Mouse (Mus musculus): Measurements from ENCODE around the gene Tmprss5.

The Tmprss5 gene

DNA sequence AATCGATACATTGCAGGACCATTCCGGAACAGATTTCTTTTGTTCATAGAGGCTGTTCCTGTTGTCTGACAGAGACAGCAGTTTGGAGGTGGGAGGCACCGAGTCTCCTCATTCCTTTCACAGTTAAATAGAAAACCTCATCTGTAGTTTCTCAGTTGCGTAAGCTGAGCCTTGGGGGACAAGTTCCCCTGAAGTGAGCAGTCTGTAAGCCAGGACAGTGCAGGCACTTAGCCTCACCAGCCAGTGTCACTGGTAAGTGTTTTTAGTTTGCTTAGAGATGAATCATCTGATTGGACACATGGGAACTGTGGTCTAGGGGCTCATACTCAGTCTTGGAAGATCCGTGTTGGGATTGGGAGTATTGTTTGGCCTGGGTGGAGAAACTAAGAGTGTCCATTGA, at the start of gene Tmprss5:
Gene Tmprss5 (plus strand): TSS at position 154 of the 400 bp plus-strand sequence.
- in situ Hi-C loops (cut with MboI), result no loop called here

DNA sequence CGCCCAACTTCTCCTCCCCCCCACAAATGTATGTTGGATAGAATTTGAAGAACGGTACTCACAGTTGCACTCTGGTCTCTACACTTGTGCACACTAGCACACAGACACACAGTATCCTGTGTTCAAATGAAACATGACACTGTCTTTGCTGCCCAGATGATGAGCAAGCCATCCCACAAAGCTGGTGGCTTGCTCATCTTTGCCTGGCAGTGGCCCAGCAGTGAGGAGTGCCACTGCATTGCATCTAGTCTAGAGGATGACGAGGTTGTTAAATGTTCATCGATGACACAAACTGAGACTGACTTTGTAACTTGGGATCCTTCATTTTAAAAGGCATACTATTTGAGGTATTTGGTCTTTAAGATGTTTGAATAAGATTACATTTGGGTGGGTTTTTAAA, 46.3 kb upstream of the Tmprss5 start:
- in situ Hi-C loops (cut with MboI), result no loop called here

DNA sequence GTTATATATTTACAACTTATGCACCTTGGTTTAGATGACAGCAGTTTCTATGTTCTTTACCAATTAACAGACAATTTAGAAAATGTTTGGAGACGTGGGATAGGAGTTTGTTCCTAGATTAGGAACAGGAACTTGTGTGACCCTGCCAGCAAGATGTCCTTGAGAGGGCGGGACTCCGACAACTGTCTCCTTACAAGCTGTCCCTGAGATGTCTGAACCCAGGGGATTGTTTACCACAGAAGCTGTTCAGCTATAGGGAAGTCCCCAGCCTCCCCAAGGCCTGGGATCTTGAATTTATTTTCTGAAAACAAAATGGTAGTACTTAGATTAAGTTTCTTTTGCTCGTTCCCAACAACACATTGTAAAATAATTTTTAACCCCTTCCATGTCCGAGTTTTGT, 30.2 kb upstream of the Tmprss5 start:
- in situ Hi-C loops (cut with MboI), result loop anchor here (10.0 kb wide), 1 partner anchor 56 kb away; no protein-coding TSS in a partner anchor

DNA sequence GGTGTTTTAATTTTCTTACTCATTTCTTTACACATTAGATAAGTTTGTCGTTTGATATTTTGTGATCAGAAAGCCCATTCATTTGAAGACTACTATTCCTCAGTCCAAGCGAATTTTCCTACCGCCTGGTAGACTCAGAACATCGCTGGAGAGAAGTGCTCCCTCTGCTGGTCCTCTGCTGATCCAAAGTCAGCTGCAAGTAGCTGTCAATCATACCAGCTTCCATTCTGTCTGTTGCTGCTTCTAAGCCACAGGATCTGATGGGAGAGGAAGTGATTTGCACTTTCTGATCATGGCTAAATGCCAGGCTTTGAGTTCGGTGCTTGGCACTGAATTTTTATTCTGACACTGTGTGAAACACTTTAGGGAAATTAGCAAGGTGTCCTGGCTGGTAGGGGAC, 29.7 kb upstream of the Tmprss5 start:
- in situ Hi-C loops (cut with MboI), result loop anchor here (10.0 kb wide), 1 partner anchor 57 kb away; no protein-coding TSS in a partner anchor

DNA sequence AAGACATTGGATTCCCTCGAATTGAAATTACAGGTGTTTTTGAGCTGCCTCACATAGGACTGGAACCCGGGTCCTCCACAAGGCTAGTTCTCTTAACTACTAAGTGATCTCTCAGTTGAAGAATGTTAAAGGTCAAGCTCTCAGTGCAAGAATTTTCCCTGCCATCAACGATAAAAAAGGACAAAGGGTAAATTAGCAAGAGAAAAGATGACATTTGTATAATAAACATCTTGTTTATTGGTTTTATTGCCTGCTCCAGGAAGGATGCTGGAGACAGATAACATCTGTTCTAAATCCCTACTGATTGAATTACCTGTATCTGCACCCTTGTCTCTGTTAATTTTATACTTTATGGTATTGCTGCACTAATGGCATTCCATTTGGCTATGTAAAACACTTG, 27.0 kb upstream of the Tmprss5 start:
- in situ Hi-C loops (cut with MboI), result loop anchor here (10.0 kb wide), 1 partner anchor 59 kb away; no protein-coding TSS in a partner anchor

DNA sequence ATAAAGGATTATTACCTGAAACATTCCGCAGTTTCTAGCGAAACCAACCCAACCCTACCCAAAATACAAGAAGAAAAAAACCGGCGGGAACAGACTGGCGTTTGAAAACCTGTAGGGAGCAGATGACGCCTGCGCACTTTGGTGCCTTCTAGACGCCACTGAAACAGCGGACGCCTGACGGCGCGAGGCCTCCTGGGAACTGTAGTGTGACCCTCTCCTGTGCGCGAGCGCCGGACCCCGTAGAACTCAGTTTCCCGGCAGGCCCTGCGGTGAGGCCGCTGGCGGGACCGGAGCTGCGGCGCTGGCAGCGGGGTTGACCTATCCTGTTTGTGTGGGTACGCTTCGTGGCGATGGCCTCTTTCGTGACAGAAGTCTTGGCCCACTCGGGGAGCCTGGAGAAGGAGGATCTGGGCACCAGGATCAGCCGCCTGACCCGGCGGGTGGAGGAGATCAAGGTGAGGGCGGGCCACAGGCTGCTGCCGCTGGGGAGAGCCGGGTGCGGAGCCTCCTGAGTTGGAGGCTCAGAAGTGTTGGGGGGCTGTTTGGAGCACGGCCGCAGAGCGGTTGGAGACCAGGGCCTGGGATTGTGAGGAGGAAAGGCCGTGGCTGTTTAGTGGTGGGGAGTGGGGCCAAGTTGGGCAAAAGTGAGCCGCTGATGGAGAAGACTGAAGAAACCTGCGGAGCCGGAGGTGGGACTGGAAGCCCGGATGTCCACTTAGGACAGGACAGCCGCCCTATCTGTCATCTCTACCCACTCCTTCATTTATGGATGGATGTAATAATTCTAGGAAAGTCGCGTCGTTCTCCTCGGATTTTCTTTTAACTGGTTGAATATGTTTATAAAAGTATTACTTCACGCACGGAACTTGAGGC, 25.5 kb upstream of the Tmprss5 start, which contains the start of gene Zw10:
Gene Zw10 (plus strand): TSS at position 281 of the 873 bp plus-strand sequence.
- in situ Hi-C loops (cut with MboI), result loop anchor here (10.0 kb wide), 1 partner anchor 61 kb away; no protein-coding TSS in a partner anchor

DNA sequence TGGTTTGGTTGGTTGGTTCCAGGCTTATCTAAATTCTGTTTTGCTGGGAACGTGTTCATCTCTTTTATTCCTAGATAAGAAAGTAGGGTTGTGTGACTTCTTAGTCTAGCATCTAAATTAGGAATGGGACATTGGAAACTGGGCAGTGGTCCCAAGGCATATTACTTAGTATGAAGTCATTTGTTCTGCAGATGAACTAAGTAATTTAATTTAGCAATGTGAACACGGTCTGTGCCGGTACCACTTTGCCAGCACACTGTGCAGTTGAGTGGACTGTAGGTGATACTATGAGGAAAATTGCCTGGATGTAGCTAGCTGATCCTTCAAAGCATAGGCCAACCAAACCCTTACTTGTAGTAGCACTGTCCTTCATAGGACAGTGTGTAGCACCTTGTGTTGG, 4.2 kb upstream of the Tmprss5 start:
- in situ Hi-C loops (cut with MboI), result no loop called here

DNA sequence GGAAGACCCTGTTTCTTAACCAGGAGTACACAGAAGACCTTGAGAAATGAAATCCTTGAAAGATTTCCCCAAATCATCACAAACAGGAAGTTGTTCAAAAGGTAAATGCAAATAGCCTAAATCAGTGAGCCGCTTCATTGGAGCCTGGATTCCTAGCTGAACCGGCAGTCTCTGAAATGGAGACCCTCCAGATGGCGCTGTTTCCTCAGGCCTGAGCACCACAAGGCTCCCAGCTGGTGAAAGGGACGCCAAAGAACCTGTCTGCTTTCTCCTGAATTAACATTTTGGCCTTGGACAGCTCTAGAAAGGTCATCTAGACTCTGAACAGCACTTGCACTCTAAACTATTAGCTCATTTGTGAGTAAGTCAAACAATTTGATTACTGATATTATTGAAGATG, 501 bp downstream of the Tmprss5 start:
- in situ Hi-C loops (cut with MboI), result no loop called here

DNA sequence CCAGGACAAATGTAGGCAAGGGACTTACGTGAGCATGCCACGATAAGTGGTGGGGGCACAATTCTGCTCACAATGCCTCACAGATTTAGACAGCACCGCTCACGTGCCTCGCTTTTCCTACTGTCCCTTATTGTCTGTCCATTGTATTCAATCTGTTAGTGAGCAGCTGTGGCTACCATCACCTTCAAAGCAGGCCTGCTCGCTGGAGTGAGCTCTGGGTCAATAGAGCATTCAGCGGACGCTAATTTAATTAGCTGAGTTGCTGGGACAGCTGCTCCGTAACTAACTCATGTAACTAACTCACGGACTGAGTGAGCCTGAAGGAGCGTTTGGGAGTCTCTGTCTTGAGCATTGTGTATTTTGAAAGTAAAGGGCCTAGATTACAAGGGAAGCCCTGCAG, 6.3 kb downstream of the Tmprss5 start:
- in situ Hi-C loops (cut with MboI), result no loop called here

DNA sequence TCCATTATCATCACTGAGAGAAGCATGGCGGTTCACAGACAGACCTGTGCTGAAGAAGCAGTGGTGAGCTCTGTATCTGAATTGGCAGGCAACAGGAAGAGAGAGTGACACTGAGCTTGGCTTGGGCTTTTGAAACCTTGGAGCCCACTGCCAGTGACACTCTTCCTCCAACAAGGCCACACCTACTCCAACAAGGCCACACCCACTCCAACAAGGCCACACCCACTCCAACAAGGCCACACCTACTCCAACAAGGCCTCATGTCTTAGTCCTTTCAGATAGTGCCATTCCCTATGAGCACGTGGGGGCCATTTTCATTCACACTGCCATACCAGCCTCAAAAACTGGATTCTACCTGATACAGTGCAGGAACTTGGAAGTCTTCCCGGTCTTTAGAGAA, 17.8 kb downstream of the Tmprss5 start:
- in situ Hi-C loops (cut with MboI), result no loop called here

DNA sequence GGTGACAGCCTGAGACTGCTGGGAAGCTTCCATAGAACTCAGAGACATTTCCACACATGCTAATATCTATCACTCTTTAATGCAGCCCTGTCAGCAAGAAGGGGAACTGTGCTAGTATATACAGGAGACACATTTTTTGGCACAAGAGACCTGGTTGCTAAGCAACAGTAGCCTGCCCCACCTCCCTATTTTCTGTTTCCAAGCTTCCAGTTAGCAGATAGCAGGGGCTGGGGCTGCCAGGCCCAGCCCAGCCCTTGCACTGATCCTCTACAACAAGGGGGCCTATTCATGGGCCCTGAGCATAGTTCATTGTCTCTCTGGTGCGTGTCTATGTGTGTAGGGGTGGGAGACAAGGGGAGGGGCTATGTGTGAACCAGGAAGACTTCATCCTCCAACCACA, 21.3 kb downstream of the Tmprss5 start:
- in situ Hi-C loops (cut with MboI), result no loop called here

DNA sequence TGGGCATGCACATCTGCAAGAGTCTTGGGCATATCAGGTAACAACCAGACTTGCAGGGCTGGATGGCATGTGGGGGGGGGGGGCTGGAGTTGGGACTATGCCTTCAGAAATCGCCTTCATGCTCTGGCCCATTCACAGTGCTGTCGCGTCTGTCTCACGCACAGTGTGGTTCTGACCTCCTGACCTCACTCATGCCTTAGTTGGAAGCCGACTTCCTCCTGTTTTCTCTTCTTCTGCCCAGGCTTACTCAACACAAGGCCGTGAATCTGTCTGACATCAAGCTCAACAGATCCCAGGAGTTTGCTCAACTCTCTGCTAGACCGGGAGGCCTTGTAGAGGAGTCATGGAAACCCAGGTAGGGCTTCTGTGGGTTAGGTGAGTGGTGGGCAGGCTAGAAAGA, 28.0 kb downstream of the Tmprss5 start:
- in situ Hi-C loops (cut with MboI), result no loop called here

DNA sequence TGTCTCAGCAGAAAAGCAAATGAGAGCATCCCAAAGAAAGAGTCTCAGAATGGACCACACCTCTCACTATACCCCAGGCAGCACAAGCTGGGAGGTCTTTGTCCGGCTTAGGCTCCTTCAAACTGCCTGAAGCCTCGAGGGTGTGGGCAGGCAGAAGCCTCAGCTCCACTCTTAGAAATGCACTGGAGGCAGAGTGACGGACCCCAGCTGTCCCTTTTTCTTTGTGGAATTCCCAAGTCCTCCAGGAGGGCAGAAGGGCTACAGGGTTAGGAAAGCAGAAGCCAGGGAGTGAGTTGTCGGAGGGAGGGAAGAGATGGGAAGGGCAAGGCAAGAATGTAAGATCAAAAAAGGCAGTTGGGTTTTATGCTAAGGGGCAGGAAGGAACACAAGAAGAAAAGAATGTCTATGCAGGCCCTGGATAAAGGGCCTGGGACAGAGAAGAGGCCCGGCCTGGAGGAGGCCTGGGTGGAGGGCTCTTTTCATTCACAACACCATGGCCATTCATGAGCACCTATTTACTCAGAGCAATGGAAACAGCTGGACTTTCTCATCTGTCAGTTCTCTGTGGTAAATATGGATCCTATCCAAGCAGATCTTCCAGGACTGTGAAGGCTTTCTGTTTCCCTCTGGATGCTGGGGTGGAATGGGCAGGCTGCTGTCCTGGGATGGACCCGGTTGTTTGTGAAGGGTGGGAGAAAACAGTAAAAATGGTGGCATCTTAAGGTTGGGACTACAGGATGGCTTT, 29.6 kb downstream of the Tmprss5 start:
- in situ Hi-C loops (cut with MboI), result no loop called here

DNA sequence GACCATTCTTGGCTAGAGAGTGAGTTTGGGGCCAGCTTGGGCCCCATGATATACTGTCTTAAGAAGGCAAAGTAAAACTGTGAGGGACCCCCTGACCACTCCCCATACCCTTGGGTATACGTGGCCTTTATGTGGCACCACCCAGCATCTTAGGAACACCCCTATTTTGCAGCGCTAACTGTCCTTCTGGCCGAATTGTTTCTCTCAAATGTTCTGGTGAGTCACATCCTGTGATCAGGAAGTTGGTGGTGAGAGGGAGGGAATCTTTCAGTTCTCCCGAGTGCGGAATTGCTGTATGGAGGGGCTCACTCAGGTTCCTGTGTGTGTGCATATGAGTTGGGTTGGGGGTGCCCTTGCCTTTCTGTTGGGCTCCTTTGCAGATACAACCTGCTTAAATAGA, 30.2 kb downstream of the Tmprss5 start:
- in situ Hi-C loops (cut with MboI), result no loop called here

DNA sequence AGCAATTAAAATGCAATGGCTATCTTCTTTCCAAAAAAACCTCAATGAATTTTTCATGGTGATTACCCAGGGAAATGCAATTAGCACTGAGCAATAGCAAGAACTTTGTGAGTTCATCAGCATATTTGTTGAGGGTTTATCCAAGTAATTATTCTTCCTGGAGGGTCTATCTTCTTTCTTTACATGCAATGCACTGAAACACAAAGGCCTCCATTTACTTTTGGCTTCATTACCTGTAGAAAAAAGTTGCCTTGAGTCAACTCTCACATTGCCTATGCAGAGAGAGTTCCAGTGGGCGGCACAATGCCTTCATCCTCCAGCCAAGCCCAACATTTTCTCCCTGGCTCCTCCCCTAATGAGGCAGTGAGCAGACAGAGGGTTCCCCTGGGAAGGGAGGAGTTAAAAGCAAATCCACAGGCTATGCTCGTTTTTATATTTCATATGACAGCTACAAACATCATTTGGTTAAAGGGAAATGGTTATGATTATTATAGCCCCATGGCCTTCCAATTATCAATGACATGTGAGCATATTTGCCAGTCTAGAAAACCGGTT, 37.3 kb downstream of the Tmprss5 start:
- in situ Hi-C loops (cut with MboI), result no loop called here

DNA sequence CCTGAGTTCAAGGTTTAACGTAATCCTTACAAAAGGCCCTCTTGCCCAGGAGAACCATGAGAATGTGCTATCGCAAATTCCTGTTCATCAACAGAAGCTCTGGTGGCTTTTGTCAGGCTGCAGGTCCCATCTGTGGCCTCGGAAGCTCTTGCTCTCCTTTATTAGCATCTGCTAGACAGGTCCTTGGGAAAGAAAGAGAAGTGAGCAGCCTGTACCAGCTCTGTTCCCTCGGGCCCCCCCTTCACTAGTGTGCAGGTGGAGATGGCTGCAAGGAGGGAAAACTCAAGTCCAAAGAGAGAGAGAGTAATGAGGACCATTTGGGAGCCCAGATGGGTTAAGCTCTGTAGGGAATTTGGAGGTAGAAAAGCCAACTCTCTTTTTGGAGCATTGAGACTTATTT, 38.7 kb downstream of the Tmprss5 start:
- in situ Hi-C loops (cut with MboI), result no loop called here

DNA sequence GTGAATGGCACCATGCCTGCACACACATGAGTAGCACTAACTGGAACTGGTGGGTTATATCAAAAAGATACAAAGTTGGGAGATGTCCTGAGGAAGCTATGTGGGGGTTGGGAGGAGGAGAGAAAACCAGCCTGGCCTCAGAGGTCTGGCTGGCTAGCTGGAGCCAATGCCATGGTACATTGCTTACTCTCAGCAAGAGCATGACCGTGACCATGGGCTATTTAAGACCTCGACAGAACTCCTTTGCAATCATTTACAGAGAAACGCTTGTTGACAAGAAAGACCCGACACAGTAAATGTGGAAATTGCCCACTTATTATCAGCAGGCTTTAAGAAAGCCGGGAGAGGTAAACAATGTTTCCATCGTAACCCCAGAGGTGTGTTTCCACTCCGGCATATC, 44.6 kb downstream of the Tmprss5 start:
- in situ Hi-C loops (cut with MboI), result no loop called here

DNA sequence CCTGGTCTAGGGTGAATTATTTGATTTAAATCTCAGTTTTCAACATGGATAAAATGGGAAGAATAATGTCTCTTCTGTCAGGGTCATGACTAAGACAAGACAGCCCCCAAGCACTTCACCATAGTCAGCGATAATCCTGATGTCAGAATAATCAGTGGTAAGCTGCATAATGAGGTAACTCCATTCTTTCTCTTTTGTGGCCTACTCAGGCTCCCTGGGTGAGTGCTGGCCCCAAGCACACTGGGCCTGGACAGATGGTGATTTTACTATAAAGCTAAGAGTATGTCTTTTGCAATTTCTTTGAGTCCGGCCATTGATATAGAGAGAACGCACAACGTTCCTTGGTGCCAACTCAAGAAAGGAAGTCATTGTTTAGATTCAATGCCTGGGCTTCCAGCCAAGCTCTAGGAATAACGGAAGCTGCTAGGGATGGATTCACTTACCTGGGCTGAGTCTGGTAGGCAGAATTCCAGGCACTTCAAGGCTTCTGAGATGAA, 49.5 kb downstream of the Tmprss5 start:
- in situ Hi-C loops (cut with MboI), result no loop called here

DNA sequence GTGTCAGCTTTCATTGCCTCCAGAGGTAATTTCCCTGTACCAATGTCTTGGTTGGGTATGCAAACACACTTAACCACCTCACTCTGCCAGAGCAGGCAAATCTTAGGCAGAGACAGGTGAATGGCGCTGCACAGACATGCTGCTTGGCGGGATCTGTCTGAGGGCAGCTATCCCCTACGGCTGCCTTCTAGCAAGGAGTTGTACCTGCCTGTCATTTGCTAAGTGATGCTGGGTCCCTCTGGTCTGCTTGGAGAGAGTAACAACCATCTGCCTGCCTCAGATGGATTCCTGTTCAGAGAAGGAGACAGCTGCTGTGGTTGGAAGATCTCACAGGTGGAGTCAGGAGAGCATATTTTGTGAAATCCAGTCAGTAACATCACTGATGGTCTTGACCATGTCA, 62.8 kb downstream of the Tmprss5 start:
- in situ Hi-C loops (cut with MboI), result no loop called here

DNA sequence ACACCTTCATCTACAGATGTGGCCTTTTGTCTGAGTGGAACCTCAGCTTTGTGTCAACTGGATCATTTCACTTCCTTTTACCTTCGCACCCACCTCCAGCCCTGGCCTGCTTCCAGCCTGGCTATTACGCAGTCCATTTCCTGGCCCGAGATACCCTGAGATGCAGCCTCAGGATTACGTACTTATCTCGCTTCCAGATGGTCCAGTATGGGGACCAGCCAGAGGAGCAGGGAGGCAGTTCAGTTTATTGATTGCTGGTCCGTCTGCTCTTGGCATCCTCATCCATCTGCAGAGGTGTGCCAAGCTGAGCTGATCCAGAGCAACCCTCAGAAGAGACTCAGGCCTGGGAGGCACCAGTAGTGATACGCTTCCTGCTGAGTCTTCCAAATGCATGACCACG, 64.7 kb downstream of the Tmprss5 start:
- in situ Hi-C loops (cut with MboI), result no loop called here

DNA sequence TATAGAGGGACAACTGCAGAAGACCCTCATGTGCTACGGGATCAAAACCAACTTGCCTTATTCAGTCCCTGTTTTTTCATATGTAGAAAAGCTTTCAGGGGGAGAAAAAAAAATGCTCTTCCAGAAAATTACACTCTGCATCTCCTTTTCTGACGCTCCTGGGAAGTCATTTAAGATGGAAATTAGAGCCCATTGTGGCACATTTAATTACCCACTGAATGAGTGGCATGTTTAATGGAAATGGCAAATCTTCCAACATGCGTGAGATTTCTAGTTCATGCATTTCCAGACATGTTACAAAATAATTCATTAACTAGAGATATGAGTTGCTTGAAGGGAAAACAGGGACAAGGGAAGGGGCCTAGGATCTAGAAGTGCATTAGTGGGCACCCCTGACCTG, 66.0 kb downstream of the Tmprss5 start:
- in situ Hi-C loops (cut with MboI), result no loop called here
